Mouse (Mus musculus): Measurements from ENCODE around the gene Vps45. TPM values are rescaled to one million over a fixed set of nuclear protein-coding genes. Genes with fewer than 3 reads are reported as not detected.
"Not testable (repeated sequence)": the region's sequence is repeated elsewhere in the genome, so short reads cannot be mapped to it uniquely, and the experiment has no call there.

Gene Vps45
- polyA plus RNA-seq, 2 experiments from 2014 or later = 22.2 to 24.3 TPM

DNA sequence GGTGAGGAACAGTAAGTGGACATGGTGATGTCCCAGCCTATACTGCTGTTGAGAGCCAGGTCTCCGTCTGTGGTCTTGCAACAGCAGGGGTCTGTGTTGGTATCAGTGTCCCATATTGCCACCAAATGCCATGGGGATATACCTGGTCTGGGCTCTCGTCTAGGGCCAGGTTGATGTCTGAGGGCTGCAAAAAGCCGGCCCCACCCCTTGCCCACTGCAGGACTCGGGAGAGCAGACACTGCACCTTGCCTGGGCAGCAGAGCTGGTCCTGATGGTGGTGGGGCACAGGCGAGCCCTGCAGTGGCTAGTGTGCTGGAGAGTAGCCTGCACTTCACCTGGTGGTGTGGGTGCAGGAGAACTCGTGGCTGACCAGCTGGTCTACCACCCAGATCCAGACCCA lies 19.8 kb upstream of the Vps45 start:
- no peak for ATAC-seq

DNA sequence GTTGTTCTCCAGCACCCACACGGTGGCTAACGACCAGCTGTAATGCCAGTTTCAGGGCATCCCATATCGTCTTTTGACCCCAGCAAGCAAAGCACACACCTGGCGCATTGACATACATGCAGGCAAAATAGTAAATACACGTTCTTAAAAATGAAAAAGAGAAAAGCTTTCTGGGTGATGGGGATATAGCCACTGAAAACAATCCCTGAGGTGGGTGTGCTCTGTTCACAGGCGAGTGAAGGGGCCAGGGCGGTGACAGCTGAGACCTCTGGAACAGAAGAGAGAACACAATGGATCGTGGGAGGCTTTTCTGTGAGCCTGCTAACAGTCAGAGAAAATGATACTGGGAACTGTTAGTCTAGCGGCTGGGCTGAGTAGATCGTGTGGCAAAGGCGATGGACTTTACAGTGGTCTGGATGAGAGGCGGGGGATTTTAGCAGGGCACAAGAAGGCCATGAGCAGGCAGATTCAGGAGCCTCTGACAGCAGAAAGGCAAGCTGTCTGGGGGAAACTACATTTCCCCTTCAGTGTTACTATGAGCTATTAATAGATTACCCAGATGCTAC lies 14.7 kb upstream of the Vps45 start:
- no peak for ATAC-seq

DNA sequence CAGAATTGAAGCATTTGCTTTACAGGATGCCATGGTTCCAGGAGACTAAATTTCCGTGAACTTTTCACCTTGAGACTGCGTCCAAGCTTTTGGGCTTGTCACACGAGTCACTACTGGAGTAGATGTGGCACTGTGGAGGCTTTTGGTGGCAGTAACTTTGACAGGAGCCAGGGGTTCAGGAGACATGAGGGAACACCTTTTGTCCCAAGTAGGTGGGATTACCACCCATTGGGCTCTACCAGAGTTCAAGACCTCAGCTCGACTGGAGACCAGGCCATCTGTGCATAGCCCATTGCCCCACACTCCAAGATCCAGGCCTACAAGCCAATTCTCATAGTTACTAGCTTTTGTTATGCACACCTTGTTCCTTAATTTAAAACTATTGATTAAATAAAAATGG lies 12.0 kb upstream of the Vps45 start:
- ATAC-seq = no peak

DNA sequence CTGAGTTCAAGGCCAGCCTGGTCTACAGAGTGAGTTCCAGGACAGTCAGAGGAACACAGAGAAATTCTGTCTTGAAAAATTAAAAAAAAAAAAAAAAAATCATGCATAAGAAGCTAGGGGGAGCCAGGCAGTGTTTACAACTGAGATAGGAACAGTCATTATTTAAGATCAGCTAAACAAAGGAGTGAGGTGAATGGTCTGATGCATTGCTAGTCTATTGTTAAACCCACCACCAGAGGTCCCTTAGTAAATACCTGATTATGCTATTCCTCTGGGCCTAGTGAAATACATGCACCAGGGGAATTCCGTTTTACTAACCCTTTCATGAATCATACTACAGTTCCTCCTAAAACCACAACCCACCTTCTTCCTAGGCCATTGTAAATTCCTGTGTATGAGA lies 11.3 kb upstream of the Vps45 start:
- no peak for ATAC-seq

DNA sequence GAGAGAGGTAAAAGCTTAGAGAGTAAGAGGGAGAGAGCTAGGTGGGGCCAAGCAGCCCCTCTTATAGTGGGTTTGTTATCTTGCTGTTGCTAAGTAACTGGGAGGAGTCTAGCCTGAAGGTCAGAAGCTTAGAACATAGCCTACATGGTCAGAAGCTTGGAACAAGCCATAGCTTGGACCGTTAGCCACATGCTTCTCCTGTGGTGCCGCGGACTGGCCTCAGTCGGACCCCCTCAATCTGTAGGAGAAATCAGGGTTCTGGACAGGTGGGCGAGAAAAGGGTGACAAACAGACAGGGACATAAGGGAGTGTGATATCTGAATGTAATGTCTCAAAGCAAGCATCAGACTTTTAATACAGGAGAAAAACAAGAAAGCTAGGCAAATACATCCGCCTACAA lies 10.8 kb upstream of the Vps45 start:
- no peak for ATAC-seq

DNA sequence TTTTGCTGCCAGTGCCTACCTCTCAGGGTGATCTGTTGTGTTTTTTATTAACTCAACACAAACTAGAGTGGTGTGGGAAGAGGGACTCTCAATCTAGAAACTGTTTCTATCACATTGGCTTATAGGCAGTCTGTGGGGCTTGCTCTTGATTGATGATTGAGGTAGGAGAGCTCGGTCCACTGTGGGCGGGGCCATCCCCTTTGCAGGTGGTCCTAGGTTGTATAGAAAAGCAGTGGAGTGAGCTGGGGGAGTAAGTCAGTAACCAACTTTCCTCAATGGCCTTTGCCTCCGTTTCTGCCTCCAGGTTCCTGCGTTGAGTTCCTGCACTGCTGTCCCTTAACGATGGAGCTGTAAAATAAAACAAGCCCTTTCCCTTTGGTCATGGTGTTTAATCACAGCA lies 8.5 kb upstream of the Vps45 start:
- ATAC-seq = no peak

DNA sequence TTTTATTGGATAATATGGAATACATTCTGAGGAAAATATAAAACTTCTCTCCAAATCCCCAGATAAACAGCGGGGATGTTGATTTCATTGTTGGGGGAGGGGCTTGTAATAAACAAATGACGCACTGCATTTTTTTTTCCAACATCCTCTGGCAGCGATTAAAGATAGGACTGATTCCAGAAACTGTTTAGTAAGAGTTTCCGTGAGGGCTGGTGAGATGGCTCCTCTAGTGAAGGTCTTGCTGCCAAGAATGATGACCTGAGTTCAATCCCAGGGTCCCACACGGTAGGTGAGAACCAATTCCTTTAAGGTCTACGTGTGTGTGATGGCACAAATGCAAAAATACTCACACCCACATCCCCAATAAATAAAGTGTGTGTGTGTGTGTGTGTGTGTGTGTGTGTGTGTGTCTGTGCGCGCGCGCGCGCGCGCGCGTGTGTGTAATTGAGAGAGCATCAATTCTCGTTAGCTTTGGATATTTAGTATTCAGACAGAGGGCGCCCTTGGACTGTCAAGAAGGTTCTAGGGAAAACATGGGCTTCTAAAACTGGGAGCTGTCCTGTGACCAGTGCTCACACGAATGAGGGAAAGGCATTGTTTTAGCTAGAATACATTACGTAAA lies 7.6 kb upstream of the Vps45 start:
- ATAC-seq = peak; percentile 43

DNA sequence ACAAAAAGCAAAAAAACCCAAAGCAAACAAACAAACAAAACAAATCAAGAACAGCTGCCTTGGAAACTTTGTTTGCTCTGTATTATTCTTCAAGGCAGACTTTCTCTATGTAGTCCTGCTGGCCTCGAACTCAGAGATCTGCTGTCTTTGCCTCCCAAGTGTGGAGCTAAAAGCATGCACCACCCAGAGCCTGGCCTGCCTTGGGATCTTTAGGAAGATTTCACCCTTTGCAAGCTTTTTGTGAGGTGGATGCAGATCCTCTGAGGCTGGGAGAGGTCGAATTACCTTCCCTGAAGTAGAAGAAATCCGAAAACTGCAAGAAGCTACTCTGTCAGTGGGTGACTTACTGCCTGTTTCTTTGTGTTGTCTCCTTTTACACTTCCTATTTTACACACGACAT lies 6.9 kb upstream of the Vps45 start:
- ATAC-seq = no peak

DNA sequence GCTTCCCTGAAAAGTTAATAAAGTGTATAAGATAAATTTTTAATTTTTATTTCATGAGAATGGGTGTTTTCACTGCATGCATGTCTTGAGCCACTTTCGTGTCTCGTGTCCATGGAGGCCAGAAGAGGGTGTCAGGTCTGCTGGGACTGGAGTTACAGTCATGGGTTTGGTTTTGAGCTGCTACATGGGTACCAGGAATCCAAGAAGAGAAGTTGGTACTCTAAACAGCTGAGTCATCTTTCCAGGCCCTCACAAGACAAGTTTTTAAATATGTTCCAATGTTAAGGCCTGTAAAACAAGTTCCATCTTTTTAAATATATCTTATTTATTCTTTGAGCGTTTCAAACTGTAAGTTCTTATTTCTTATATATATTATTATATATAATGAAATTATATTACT lies 6.0 kb upstream of the Vps45 start:
- no peak for ATAC-seq

DNA sequence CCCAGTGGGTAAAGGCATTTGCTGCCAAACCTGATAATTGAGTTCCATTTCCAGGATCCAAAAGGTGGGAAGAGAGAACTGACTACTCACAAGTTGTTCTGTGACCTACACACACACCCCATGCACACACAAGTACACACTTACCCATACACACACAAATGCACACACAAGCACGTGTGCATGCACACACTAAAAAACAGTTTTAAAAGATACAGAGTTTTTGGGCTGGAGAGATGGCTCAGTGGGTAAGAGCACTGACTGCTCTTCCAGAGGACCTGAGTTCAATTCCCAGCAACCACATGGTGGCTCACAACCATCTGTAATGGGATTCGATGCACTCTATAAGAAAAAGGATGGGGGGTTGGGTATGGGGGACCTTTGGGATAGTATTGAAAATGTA lies 5.0 kb upstream of the Vps45 start:
- ATAC-seq = no peak

DNA sequence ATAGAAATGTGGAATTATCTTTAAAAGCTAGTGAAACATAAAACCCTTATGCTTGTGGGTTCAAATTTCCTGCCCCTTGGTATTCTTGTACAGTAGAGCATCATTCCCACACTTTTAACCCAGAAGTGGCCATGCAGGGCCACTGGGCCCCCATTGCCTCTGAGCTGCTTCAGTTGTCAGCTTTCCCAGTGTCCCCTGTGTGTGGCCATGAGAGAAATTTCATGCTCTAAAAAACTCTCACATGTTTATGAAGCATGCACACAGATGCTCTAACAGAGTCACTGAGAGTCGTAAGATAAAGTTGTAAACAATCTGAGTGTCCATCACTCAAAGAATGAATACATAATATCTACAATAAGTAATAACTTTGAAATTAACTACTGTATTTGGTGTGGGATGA lies 1.9 kb upstream of the Vps45 start:
- no peak for ATAC-seq

DNA sequence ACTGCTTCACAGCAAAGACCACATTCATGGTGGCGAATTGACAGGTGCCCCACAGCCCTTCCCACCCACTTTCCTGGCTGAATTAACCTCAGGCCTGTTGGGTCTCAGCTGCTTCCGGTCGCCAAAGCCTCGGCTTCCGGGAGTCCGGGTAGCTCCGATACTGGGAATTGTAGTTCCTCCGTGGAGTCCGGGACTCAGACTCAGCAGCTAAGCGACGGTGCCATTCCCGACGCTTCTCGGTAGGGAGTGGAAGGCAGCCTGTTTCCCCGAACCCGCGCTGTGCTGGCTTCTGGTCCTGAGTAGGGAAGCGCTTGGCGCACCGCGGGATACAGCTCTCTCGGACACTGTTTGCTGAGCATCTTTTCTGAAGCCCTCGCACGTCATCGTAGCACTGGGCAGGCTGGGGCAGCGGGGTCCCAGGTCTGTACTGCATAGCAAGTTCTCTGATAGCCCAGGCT lies 490 bp downstream of the Vps45 start:
- ATAC-seq = peak; percentile 88

DNA sequence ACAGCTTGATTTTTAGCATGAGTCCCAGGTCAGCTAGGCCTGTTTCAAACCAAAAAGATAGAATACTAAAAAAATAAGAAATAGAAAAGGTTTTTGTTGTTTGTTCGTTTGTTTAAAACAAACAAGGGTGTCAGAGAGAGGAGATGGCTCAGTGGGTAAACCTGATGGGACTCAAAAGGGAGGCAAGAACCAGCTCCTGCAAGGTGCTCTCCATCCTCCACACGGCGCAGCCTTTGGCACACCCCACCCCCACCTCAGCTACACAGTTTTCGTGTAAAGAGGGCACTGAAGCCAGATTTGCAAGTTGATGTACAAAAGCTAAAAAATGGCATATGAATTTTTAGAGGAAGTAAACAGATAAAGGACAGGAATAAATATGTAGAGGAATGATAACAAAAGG lies 2.2 kb downstream of the Vps45 start:
- ATAC-seq = no peak

DNA sequence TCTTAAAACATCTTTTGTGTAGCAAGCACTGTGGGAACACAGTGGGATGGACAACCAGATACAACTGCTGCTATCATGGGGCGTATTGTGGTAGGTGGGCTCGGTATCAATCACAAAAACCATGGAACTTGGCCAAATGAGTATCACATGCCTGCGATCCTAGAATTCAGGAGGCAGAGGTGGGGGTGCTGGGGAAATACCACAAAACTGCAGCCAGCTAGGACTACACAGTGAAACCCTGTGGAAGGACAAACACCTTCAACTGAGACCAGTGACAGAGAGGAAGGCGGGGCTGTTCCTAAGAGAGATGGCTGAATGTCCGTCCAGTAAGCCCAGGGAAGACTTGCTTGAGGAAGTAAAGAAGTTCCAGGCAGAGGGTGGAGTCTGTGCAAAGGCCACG lies 3.0 kb downstream of the Vps45 start:
- ATAC-seq = no peak

DNA sequence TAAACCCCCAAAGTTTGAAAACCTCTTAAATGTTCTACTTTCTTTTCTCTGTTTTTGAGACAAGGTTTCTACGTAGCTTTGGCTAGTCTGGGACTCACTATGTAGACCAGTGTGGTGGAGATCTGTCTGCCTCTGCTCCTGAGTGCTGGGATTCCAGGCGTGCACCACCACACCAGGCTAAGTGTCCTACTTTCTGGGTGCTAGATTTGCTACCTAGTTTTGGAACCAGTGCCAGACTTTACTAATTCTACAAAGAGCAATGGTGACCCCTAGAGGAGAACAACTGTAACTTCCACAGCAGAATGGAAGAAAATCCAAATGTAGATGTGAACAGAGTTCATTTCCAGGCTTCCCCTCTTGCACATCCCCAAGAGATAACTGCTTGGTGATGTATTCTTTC lies 6.4 kb downstream of the Vps45 start:
- ATAC-seq = peak; percentile 79

DNA sequence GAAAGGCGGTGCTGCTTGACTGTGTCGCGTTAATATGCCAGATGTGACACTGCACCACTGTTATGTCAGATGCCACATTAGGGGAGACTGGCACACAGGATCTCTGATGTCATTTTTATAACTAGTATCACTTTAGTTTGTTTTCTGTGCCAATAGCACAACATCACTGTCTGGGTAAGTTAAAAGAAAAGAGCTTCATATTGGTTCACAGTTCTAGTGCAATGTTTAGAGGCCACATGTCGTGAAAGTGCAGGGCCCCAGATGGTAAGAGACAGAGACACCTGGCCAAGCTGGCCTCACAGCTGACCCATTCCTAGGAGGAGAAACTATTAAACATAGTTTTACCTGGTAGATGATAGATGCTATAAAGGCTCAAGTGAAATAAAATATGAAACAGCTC lies 7.1 kb downstream of the Vps45 start:
- ATAC-seq = no peak

DNA sequence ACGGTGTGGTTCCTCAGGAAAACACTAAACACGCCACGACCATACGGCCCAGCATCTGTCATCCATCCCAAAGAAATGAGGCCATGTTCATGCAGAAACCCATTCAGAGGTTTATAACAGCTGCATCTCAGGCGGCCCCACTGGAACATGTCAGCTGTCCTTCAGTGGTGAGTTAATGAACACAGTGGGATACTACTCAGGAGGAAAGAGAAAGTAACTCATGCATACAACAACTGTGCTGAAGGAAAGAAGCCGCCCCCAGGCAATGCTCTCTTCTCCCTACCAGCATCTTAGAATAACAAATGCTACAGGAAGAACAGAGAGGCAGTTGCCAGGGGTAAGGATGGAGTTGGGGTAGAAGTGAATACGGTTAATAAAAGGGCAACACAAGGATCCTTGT lies 7.5 kb downstream of the Vps45 start:
- ATAC-seq = no peak

DNA sequence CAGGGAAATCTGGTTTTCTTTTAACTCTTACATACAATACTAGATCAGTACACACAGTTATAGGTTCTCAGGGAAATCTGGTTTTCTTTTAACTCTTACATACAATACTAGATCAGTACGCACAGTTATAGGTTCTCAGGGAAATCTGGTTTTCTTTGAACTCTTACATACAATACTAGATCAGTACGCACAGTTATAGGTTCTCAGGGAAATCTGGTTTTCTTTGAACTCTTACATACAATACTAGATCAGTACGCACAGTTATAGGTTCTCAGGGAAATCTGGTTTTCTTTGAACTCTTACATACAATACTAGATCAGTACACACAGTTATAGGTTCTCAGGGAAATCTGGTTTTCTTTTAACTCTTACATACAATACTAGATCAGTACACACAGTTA lies 13.7 kb downstream of the Vps45 start:
- ATAC-seq = not testable (repeated sequence)

DNA sequence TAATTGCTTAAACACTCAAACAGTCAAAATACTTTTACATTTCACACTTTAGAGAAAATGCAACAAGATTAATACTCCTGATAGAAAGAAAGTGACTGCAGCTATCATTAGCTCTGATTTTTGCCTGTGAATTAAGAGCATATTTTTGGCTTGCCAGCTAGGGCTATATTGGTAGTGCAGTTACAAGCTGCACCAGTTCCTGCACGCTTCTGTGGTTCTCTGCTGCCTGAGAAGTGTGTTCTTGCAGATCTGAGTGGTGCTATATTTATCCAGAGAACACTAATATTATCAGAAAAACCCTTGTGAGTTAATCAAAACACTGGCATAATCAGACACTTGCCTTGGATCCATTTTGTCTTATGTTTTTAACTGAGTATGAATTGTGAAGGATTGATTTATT lies 15.2 kb downstream of the Vps45 start:
- ATAC-seq = no peak

DNA sequence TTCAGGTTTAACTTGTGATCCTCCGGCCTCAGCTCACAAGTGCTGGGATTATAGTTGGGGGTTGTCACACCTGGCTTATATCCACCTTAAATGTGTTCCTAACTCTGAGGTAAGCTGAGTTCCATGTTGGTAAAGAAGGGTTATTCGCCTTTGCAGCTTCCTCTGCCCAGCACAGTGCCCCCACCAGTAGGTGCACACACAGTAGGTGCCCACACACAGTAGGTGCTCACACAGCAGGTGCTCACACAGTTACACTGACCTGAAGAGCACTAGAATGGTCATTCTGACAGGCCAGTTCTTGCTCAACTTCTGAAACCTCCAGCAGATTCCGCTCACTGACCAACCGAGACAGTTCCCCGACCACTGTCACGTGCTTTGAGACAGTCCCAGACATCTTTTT lies 17.2 kb downstream of the Vps45 start:
- no peak for ATAC-seq

DNA sequence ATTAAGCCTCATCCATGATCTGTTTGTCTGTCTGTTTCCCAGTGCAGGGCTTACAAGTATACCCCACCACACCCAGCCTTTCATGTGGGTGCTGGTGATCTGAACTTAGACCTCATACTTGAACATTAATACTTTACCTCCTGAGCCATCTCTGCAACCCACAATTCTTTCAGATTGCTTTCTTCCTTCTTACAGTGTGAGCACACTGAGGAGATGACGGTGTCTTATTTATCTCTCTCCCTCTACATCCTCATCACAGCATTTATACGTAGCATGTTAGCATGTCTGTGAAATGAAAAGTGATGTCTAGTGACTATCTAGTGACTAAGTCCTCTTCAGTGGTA lies 17.6 kb downstream of the Vps45 start:
- ATAC-seq = peak; percentile 72

DNA sequence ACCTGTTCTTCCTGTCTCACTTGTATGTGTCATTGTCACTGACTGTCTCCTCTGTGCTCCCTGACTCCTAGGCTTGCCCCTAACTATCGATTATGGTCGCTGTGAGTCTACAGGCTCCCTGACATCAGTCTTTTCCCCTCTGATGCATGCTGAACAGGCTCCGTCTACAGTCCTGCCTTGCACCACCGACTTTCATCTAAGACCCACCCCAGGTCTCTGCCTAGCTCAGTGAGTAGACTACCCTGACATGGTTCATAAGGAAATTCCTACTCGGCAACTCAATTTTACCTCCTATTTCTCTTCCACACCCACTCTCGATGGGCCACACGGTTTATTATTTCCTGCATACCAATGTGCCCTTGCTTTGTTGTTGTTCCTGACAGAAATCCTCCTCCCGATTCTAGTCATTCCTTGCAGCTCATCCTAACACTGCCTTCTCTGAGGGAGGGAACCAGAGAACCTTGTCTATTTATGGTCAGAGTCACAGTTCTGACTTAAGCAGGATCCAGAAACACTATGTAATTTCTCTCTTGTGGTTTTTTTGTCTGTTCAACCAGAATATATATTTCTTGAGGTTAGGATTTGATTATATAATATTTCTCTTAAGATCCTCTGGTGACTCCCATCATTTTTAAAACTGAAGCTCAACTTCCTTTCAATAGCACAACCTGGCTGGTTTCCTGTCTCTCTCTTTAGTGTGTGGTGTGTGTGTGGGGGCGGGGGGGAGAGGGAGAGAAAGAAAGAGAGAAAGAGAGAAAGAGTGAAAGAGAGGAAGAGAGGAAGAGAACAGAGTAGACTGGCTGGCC lies 18.2 kb downstream of the Vps45 start:
- peak; percentile 80 for ATAC-seq

DNA sequence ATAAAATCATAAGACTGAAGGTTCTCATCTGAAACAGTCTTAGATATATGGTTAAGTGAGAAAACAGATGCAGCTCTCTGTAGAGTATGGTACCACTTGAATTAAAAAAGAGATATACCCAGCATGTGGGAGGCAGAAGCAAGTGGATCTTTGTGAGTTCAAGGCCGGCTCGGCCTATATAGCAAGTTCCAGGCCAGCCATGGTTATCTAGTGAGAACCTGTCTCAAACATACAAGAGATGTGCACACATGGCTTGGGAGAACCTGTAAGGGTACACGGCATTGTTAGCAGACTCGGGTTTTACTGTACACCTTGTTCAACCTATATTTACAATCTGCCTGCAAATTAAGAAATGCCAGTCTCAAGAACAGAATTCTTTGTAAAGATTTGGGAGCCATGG lies 19.4 kb downstream of the Vps45 start:
- no peak for ATAC-seq

DNA sequence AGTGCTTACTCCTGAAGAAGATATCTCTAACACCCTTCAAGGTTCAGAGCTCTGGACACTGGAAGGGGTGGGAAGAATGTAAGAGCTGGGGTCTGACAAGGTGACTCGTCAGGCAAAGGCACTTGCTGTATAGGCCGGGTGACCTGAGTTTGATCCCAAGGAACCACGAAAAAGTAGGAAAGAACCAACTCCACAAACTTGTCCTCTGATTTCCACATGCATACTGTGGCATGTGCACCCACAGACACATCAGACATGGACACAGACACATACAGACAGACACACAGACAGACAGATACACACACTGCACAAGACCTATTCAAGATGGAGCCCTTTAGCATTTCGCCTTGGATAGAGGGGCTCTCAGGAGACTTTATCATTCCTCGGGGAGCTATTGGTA lies 20.1 kb downstream of the Vps45 start:
- no peak for ATAC-seq
